Mouse (Mus musculus): ENCODE data around the gene Oser1. TPM values are rescaled to one million over a fixed set of nuclear protein-coding genes. Genes with fewer than 3 reads are reported as not detected.

The Oser1 gene
- polyA plus RNA-seq, 1 experiment, result 1.1 TPM

- H3K4me1 ChIP-seq (ENCODE audit: control insufficient read depth), result no peaks in the 10 kb centered on the region
- H3K36me3 ChIP-seq (ENCODE audit: control insufficient read depth), result no peaks in the 10 kb centered on the region
- H3K27me3 ChIP-seq (ENCODE audit: control insufficient read depth), result peaks cover 27% of the 10 kb centered on the region
- no peaks in the 10 kb centered on the region for H3K9me3 ChIP-seq (ENCODE audit: control insufficient read depth, low read length)
- no peak overlapping the region for H3K4me3 ChIP-seq (replicated peaks)
- TF ChIP-seq GATA1 (IDR thresholded peaks at IDR 0.05; ENCODE audit: low read length) (no peak), TAL1 (IDR thresholded peaks at IDR 0.05; ENCODE audit: low read length) (no peak)
These were observed 13.3 kb upstream of the Oser1 start for GRCm38 (mm10) chr2:163437800-163438199.

GRCm38 (mm10) chr2:163433971-163434370 is 9.5 kb upstream of the Oser1 start:
- Histone ChIP-seq H3K27me3 (ENCODE audit: control insufficient read depth) (peaks cover 17% of the 10 kb centered on the region), H3K4me3 (replicated peaks) (no peak overlapping the region), H3K4me1 (ENCODE audit: control insufficient read depth) (no peaks in the 10 kb centered on the region), H3K36me3 (ENCODE audit: control insufficient read depth) (no peaks in the 10 kb centered on the region), H3K9me3 (ENCODE audit: control insufficient read depth, low read length) (no peaks in the 10 kb centered on the region)
- no peak for TF ChIP-seq GATA1 (IDR thresholded peaks at IDR 0.05; ENCODE audit: low read length)
- no peak for TF ChIP-seq TAL1 (IDR thresholded peaks at IDR 0.05; ENCODE audit: low read length)

- Histone ChIP-seq H3K36me3 (ENCODE audit: control insufficient read depth) (no peaks in the 10 kb centered on the region), H3K27me3 (ENCODE audit: control insufficient read depth) (no peaks in the 10 kb centered on the region), H3K4me3 (replicated peaks) (no peak overlapping the region), H3K4me1 (ENCODE audit: control insufficient read depth) (no peaks in the 10 kb centered on the region), H3K9me3 (ENCODE audit: control insufficient read depth, low read length) (no peaks in the 10 kb centered on the region)
- no peak for TF ChIP-seq GATA1 (IDR thresholded peaks at IDR 0.05; ENCODE audit: low read length)
- no peak for TF ChIP-seq TAL1 (IDR thresholded peaks at IDR 0.05; ENCODE audit: low read length)
These were observed 6.8 kb upstream of the Oser1 start for GRCm38 (mm10) chr2:163431289-163431688.

GRCm38 (mm10) chr2:163428346-163429011 is 4.0 kb upstream of the Oser1 start:
- Histone ChIP-seq H3K36me3 (ENCODE audit: control insufficient read depth) (no peaks in the 10 kb centered on the region), H3K4me3 (replicated peaks) (no peak overlapping the region), H3K9me3 (ENCODE audit: control insufficient read depth, low read length) (no peaks in the 10 kb centered on the region), H3K4me1 (ENCODE audit: control insufficient read depth) (no peaks in the 10 kb centered on the region), H3K27me3 (ENCODE audit: control insufficient read depth) (no peaks in the 10 kb centered on the region)
- no peak for TF ChIP-seq TAL1 (IDR thresholded peaks at IDR 0.05; ENCODE audit: low read length)
- TF ChIP-seq GATA1 (IDR thresholded peaks at IDR 0.05; ENCODE audit: low read length), result no peak

- Histone ChIP-seq H3K9me3 (ENCODE audit: control insufficient read depth, low read length) (no peaks in the 10 kb centered on the region), H3K4me3 (replicated peaks) (no peak overlapping the region), H3K4me1 (ENCODE audit: control insufficient read depth) (peaks cover 23% of the 10 kb centered on the region), H3K36me3 (ENCODE audit: control insufficient read depth) (no peaks in the 10 kb centered on the region), H3K27me3 (ENCODE audit: control insufficient read depth) (no peaks in the 10 kb centered on the region)
- TF ChIP-seq GATA1 (IDR thresholded peaks at IDR 0.05; ENCODE audit: low read length), result no peak
- no peak for TF ChIP-seq TAL1 (IDR thresholded peaks at IDR 0.05; ENCODE audit: low read length)
These were observed 1.4 kb downstream of the Oser1 start for GRCm38 (mm10) chr2:163422895-163423660.

GRCm38 (mm10) chr2:163420366-163420886 is 4.1 kb downstream of the Oser1 start:
- Histone ChIP-seq H3K4me3 (replicated peaks) (peak overlapping the region; percentile 78), H3K27me3 (ENCODE audit: control insufficient read depth) (no peaks in the 10 kb centered on the region), H3K9me3 (ENCODE audit: control insufficient read depth, low read length) (no peaks in the 10 kb centered on the region), H3K36me3 (ENCODE audit: control insufficient read depth) (peaks cover 6% of the 10 kb centered on the region), H3K4me1 (ENCODE audit: control insufficient read depth) (peaks cover 41% of the 10 kb centered on the region)
- TF ChIP-seq GATA1 (IDR thresholded peaks at IDR 0.05; ENCODE audit: low read length) (no peak), TAL1 (IDR thresholded peaks at IDR 0.05; ENCODE audit: low read length) (no peak)

GRCm38 (mm10) chr2:163419346-163420045 is 5.0 kb downstream of the Oser1 start:
- no peaks in the 10 kb centered on the region for H3K9me3 ChIP-seq (ENCODE audit: control insufficient read depth, low read length)
- TF ChIP-seq TAL1 (IDR thresholded peaks at IDR 0.05; ENCODE audit: low read length) (no peak), GATA1 (IDR thresholded peaks at IDR 0.05; ENCODE audit: low read length) (no peak)
- peaks cover 15% of the 10 kb centered on the region for H3K36me3 ChIP-seq (ENCODE audit: control insufficient read depth)
- H3K27me3 ChIP-seq (ENCODE audit: control insufficient read depth), result no peaks in the 10 kb centered on the region
- H3K4me1 ChIP-seq (ENCODE audit: control insufficient read depth), result peaks cover 41% of the 10 kb centered on the region
- peak overlapping the region; percentile 78 for H3K4me3 ChIP-seq (replicated peaks)

- Histone ChIP-seq H3K27me3 (ENCODE audit: control insufficient read depth) (no peaks in the 10 kb centered on the region), H3K9me3 (ENCODE audit: control insufficient read depth, low read length) (no peaks in the 10 kb centered on the region), H3K4me1 (ENCODE audit: control insufficient read depth) (peaks cover 41% of the 10 kb centered on the region)
These were observed 5.6 kb downstream of the Oser1 start for GRCm38 (mm10) chr2:163418841-163419345.

More at GRCm38 (mm10) chr2:163418841-163419345, 5.6 kb downstream of the Oser1 start:
- peaks cover 20% of the 10 kb centered on the region for H3K36me3 ChIP-seq (ENCODE audit: control insufficient read depth)
- peak overlapping the region; percentile 78 for H3K4me3 ChIP-seq (replicated peaks)
- TF ChIP-seq GATA1 (IDR thresholded peaks at IDR 0.05; ENCODE audit: low read length) (no peak), TAL1 (IDR thresholded peaks at IDR 0.05; ENCODE audit: low read length) (no peak)
